Mouse (Mus musculus): ENCODE results near the gene Lmo3. TPM values are rescaled to one million over a fixed set of nuclear protein-coding genes. Genes with fewer than 3 reads are reported as not detected.

Gene Lmo3
- 0.56 TPM in 1 of 2 replicates, not detected in the other for polyA plus RNA-seq (2011; ENCODE audit: insufficient read length, low read depth, missing spikeins)

- H3K4me1 ChIP-seq (ENCODE audit: control insufficient read depth, insufficient read depth, low read length): no peaks in the 10 kb centered on the region
- no peak within 1 kb of the TSS for H3K27ac ChIP-seq (ENCODE audit: insufficient read depth, low read length)
- H3K4me3 ChIP-seq (ENCODE audit: insufficient read depth, low read length): no peak within 1 kb of the TSS
- no peak for TF ChIP-seq CTCF (IDR thresholded peaks at IDR 0.05; ENCODE audit: borderline replicate concordance, insufficient read depth, low read length)
- TF ChIP-seq POLR2A (IDR thresholded peaks at IDR 0.05; ENCODE audit: low read depth, low read length): no peak
Measured at GRCm38 (mm10) chr6:138581734-138582505, at the start of gene Lmo3. Lmo3 (minus strand) TSS chr6:138581968.

GRCm38 (mm10) chr6:138620786-138621185 is 39.0 kb upstream of the Lmo3 start:
- no peak overlapping the region for H3K4me3 ChIP-seq (ENCODE audit: insufficient read depth, low read length)
- no peaks in the 10 kb centered on the region for H3K4me1 ChIP-seq (ENCODE audit: control insufficient read depth, insufficient read depth, low read length)
- TF ChIP-seq POLR2A (IDR thresholded peaks at IDR 0.05; ENCODE audit: low read depth, low read length): no peak
- H3K27ac ChIP-seq (ENCODE audit: insufficient read depth, low read length): no peak overlapping the region

- no peak overlapping the region for H3K4me3 ChIP-seq (ENCODE audit: insufficient read depth, low read length)
- H3K27ac ChIP-seq (ENCODE audit: insufficient read depth, low read length): no peak overlapping the region
- no peaks in the 10 kb centered on the region for H3K4me1 ChIP-seq (ENCODE audit: control insufficient read depth, insufficient read depth, low read length)
- TF ChIP-seq POLR2A (IDR thresholded peaks at IDR 0.05; ENCODE audit: low read depth, low read length): no peak
- no peak for TF ChIP-seq CTCF (IDR thresholded peaks at IDR 0.05; ENCODE audit: borderline replicate concordance, insufficient read depth, low read length)
Measured at GRCm38 (mm10) chr6:138618396-138618795, 36.6 kb upstream of the Lmo3 start.

- no peaks in the 10 kb centered on the region for H3K4me1 ChIP-seq (ENCODE audit: control insufficient read depth, insufficient read depth, low read length)
- no peak overlapping the region for H3K27ac ChIP-seq (ENCODE audit: insufficient read depth, low read length)
- TF ChIP-seq CTCF (IDR thresholded peaks at IDR 0.05; ENCODE audit: borderline replicate concordance, insufficient read depth, low read length) (no peak), POLR2A (IDR thresholded peaks at IDR 0.05; ENCODE audit: low read depth, low read length) (no peak)
- no peak overlapping the region for H3K4me3 ChIP-seq (ENCODE audit: insufficient read depth, low read length)
Measured at GRCm38 (mm10) chr6:138597016-138597415, 15.2 kb upstream of the Lmo3 start.

- Histone ChIP-seq H3K27ac (ENCODE audit: insufficient read depth, low read length) (no peak overlapping the region), H3K4me3 (ENCODE audit: insufficient read depth, low read length) (no peak overlapping the region), H3K4me1 (ENCODE audit: control insufficient read depth, insufficient read depth, low read length) (no peaks in the 10 kb centered on the region)
- TF ChIP-seq CTCF (IDR thresholded peaks at IDR 0.05; ENCODE audit: borderline replicate concordance, insufficient read depth, low read length) (no peak), POLR2A (IDR thresholded peaks at IDR 0.05; ENCODE audit: low read depth, low read length) (no peak)
Measured at GRCm38 (mm10) chr6:138595991-138596698, 14.4 kb upstream of the Lmo3 start.

- Histone ChIP-seq H3K4me1 (ENCODE audit: control insufficient read depth, insufficient read depth, low read length) (no peaks in the 10 kb centered on the region), H3K27ac (ENCODE audit: insufficient read depth, low read length) (no peak overlapping the region), H3K4me3 (ENCODE audit: insufficient read depth, low read length) (no peak overlapping the region)
- TF ChIP-seq POLR2A (IDR thresholded peaks at IDR 0.05; ENCODE audit: low read depth, low read length) (no peak), CTCF (IDR thresholded peaks at IDR 0.05; ENCODE audit: borderline replicate concordance, insufficient read depth, low read length) (no peak)
Measured at GRCm38 (mm10) chr6:138583314-138583713, 1.5 kb upstream of the Lmo3 start.

GRCm38 (mm10) chr6:138582506-138583000 is 785 bp upstream of the Lmo3 start:
- Histone ChIP-seq H3K27ac (ENCODE audit: insufficient read depth, low read length) (no peak overlapping the region), H3K4me3 (ENCODE audit: insufficient read depth, low read length) (no peak overlapping the region), H3K4me1 (ENCODE audit: control insufficient read depth, insufficient read depth, low read length) (no peaks in the 10 kb centered on the region)
- TF ChIP-seq POLR2A (IDR thresholded peaks at IDR 0.05; ENCODE audit: low read depth, low read length) (no peak), CTCF (IDR thresholded peaks at IDR 0.05; ENCODE audit: borderline replicate concordance, insufficient read depth, low read length) (no peak)

GRCm38 (mm10) chr6:138580491-138581076 is 1.2 kb downstream of the Lmo3 start:
- H3K27ac ChIP-seq (ENCODE audit: insufficient read depth, low read length): no peak overlapping the region
- H3K4me1 ChIP-seq (ENCODE audit: control insufficient read depth, insufficient read depth, low read length): no peaks in the 10 kb centered on the region
- TF ChIP-seq POLR2A (IDR thresholded peaks at IDR 0.05; ENCODE audit: low read depth, low read length) (no peak), CTCF (IDR thresholded peaks at IDR 0.05; ENCODE audit: borderline replicate concordance, insufficient read depth, low read length) (no peak)
- H3K4me3 ChIP-seq (ENCODE audit: insufficient read depth, low read length): no peak overlapping the region

- no peaks in the 10 kb centered on the region for H3K4me1 ChIP-seq (ENCODE audit: control insufficient read depth, insufficient read depth, low read length)
- H3K4me3 ChIP-seq (ENCODE audit: insufficient read depth, low read length): no peak overlapping the region
- no peak for TF ChIP-seq POLR2A (IDR thresholded peaks at IDR 0.05; ENCODE audit: low read depth, low read length)
- TF ChIP-seq CTCF (IDR thresholded peaks at IDR 0.05; ENCODE audit: borderline replicate concordance, insufficient read depth, low read length): no peak
- no peak overlapping the region for H3K27ac ChIP-seq (ENCODE audit: insufficient read depth, low read length)
Measured at GRCm38 (mm10) chr6:138563416-138563815, 18.4 kb downstream of the Lmo3 start.
